Mouse (Mus musculus) 3134 (cell line): ENCODE measurements at regions not wholly inside any gene's neighbourhood (a gene's known extent, or its start where the extent isn't known, plus 50 kb on each side); places are given as distances from the start of the nearest gene placed in this dataset.
A peak's percentile ranks its signal among the peaks of the same experiment; 100 is the strongest.

Source experiments
- DNase-seq: peaks from one replicate; pipeline ENCODE4 v3.0.0-alpha.2; 2011; ENCODE audit warnings: low spot score; ENCODE audit not compliant: insufficient read length; ENCODE audit errors: extremely low read depth

DNA sequence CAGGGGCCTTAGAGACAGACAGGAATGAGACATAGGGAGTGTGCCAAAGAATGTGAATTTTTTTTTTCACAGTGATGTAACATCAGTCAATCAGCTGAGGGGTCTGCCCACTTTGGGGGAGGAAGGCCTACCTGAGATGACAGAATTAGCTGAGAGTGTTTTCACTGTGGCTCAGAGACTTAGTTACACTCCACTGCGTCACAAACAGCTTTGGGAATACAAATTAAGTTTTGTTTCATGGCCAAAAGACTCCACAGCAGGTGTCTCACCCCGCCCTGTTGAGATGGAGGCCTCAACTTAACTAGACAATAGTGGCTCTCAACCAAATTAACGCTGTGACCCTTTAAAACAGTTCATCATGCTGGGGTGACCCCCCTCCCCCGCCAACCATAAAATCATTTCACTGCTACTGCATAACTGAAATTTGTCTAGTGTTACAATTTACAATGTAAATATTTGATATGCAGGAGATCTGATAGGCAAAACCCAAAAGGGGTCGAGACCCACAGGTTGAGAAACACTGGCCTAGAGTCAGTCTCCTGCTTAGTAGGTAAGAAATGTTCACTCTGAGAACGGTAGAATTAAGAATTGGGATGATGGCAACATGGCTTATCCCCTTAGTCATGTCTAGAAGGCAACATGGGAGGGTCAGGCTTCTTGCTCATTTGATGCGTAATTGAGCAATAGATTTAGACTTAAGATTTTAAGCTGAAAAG is 184.3 kb downstream of the Katnal1 start:
- DNase-seq = no peak

DNA sequence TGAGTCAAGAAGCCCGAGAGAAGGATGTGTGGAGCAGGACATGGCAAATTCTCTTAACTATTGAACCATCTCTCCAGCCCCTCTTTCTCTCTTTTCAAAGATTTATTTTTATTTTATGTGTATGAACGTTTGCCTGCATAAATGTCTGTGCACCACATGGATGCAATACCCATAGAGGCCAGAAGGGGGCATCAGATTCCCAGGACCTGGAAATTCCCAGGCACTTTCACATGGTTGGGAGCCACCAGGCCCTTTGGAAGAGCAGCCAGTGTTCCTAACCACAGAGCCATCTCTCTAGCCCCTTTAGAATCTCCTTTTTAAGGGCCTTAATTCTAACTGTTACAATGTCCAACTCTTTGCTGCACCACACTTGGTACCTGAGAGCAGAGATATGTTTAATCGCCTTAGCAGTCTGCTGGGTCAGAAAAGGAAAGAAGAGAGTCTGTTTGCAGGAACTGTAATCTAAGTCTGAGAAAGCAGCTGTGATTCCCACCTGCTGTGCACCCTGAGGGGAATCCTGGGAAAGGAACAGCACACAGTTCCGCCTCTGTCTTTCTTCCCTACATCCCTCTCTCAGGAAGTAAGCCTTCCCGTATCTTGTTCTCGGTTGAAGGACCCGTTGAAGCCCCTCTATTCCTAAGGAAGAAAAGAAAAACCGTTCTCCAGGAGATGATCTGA is 186.8 kb downstream of the Katnal1 start:
- no peak for DNase-seq

DNA sequence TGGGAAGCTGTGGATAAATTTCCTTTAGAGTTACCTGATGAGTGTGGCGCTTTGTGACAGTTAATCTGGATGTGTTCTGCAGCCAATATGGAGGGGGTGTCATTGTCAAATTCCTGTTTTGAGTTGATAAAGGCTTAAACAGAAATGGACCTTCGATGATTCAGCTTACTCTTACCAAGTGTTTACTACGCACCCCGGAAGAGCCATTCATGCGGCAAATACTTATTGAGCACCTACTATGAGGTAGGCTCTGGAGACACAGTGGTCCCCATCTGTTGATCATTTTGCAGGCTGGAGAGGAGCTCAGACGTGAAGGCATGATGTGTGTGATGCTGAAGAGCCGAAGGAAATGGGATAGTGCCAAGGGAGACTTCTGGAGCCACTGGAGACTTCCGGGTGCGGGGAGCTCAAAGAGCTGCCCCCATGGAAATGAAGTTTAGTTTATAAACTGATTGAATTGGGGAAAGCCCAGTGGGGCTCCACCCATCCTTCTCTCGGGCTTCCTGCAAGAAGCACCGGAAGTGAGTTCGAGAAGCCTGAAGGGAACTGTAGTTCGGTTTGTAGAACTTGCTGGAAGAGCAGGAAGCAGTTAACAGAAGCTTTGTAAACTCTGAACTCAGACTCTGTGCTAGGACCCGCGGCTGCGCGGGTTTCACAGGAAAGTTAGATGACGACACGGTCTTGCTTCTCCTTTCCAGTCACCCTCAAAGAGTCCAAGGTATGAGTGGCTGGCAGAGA is 187.7 kb downstream of the Katnal1 start:
- peak; percentile 30 for DNase-seq

DNA sequence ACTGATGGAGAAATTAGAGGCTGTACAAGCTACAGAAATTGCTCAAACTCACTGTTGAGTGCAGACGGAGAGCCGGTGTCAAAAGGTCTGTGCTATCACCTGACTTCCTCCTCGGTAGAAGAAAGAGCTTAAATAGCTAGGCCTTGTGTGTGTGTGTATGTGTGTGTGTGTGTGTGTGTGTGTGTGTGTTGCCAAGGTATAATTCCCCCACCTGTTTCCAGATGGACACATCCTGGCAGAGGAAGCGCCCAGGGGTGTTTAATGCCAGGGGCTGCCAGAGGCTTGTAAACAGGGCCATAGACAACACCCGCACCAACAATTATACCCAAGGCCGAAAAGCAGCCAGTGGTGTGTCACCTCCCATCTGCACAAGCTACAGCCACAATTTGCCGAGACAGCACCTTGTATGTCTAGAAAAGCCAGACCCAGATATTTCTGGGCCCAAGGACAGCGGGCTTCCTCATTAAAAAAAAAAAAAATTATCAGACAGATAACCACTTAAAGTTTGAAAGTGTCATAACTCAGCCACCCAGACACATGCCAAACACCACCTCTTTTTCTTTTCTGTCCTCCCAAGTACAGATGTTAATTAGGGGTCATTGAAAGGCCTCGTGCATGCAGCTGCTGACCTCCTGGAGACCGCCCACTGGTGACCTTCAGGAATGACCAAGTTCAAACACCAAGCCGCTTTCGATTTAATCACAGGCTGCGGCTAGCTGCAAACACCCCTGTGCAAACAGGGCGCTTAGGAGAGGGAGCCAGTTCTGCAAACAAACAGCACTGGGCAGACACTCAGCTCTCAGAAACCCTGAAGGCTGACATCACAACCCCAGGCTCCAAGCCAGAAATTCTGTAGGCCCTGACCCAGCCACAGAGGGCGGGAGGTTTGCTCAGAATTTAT is 188.0 kb upstream of the Ubl3 start:
- peak; percentile 58 for DNase-seq

DNA sequence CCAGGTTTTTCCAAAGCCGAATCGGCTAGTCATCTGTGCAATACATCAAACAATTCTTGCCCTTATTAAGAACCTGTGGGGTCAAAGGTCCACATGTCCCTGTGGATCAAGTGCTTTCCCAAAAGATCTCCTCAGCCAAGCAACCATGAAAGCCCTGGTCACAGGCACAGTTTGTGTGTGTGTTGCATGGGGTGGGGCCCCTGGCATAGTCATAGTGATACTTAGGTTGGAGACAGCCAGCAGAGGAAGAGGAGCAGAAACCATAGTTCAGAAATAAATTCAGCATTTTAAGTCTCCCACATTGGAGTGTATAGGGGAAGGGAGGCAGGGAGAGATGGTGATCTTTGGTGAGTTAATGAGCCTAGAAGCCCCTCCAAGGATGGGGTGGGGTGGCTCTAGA is 187.1 kb upstream of the Ubl3 start:
- no peak for DNase-seq

DNA sequence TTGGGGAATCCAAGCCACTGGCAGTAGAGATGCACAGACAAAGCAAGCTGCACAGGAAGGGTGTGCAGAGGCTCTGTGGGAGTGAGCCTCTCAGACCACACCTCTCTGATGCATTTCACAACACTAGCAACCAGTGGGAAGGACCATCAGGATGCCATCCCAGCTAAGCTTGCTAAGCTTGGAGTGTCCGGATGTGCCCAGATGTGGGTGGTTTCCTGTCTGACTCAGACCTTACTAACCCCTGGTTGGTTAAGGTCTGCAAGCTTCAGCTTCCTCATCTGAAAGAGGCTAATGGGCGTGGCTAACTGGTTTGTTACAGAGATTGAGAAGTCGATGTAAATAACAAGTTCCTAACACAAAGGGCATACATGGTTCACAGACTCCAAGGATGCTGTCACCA is 186.6 kb upstream of the Ubl3 start:
- DNase-seq = peak; percentile 77

DNA sequence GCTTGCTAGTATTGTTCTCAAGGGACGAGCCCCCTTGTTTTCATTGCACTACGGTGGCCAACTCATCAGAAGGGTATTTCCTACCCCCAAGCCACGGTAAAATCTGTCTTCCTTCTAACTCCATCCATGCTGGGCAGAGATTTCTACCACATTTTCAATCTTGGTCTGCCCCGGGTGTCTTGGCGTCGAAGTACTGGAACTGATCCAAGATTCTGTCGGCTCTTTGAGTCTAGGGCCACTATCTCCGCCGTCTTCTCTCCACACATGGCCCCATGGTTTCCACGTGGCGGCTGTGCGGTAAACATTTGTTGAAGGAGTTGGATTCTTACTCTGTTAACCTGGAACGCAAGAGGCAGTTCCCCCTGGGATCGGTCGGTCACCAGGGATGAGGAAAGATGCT is 177.0 kb upstream of the Ubl3 start:
- DNase-seq = no peak

DNA sequence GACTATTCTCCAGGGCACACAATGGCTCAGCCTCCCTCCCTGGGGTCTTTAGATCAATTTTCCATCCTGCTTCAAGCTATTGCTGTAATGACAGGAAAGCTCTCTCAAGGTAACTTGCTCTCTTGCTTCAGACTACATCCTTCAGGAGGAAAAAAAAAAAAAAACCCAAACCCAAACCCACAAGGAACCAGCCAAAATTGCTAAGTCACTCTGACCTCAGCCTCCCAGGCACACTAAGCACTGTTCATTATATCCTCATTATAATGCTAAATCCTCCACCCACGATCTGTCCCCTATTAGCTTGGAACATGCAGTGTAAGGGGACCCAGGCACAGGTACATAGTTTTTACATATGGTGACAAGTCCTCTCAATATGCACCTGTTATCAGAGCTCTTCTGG is 175.9 kb upstream of the Ubl3 start:
- no peak for DNase-seq

DNA sequence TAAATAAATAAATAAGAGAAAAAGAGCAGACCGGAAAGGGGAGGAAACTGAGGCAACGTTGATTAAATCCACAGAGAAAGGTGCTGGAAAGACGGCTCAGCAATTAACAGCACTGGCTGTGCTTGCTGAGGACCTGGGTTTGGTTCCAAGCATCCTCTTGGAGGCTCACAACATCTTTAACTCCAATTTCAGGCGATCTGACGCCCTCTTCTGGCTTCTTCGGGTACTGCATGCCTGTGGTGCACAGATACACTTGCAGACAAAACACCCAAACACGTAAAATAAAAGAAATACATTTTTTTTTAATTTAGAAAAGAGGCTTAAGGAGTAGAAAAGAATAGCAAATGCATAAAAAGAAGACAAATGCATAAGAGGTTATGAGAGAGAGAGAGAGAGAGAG is 173.9 kb upstream of the Ubl3 start:
- DNase-seq = no peak

DNA sequence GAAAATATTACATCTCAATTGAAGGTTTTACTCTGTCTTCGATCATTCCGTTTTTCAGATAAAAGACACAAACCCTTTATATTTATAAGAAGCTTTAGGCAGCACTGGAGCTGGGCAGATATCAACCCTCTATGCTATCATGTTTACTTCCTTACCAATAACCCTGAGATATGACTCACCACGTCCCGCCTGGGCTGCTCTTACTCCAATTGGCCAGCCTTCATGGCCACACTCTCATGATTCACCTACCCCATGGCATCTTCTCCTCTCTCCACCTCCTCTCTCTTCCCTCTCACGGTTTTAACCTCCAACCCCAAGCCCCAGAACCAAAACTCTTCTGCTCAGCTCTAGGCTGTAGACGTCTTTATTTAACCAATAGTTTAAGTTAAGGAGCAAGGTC is 171.9 kb upstream of the Ubl3 start:
- DNase-seq = peak; percentile 44

DNA sequence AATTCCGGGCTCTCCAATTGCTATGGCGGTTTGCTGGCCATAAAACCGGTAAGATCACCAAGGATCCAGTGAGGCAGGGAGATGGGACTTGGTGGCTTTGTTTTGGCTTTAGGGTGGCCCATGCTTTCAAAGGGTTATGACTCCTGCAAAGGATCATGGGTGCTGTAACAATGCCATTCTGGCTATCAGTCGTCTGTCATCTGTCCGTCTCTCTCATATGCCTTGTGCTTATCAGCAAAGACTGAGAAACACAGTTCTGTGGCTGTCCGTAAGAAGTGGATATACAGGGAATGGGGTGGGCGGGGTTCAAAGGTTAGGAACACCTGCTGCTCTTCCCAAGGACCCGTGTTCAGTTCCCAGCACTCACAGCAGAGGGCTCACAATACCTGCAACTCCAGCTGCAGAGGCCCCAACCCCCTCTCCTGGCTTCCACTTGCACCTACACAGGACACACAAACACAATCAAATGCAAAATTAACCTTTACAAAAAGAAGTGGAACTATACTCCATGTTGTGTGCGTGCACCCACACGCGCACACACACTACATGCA is 171.2 kb upstream of the Ubl3 start:
- no peak for DNase-seq

DNA sequence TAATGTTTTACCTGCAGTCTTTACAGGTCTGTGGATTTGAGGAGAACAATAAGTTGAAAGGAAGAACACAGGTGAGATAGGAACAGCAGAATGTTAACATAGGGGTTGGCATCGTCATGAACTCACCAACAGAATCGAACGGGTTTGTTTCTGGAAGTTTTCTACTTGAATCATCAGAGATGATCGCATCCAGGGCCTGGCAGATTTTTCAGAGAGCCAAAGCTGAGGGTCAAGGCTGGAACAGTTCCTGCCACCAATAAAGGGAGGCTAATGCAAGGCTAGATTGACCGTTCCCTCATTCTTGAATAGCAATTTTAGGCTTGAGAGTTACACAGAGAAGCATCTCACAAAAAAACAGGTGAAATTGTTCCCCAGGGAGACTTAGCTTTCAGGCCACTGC is 168.0 kb upstream of the Ubl3 start:
- DNase-seq = no peak

DNA sequence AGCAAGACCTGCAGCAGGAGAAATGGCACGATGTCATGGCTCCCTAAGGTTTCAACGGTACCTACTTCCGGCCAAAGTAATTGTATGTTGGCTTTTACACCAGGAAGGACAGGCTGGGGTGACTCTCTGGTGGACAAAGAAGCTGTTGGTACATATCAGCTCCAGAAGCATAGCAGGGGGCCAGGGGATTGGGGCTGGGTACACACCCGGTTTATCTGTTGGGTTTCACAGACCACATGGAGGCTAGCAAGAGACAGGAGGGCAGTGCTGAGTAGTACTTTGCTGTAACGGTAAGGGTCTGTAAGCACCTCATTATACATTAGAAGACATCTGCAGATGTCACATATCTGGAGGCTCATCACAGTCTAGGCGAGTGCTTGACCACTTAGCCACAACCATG is 164.0 kb upstream of the Ubl3 start:
- DNase-seq = no peak

DNA sequence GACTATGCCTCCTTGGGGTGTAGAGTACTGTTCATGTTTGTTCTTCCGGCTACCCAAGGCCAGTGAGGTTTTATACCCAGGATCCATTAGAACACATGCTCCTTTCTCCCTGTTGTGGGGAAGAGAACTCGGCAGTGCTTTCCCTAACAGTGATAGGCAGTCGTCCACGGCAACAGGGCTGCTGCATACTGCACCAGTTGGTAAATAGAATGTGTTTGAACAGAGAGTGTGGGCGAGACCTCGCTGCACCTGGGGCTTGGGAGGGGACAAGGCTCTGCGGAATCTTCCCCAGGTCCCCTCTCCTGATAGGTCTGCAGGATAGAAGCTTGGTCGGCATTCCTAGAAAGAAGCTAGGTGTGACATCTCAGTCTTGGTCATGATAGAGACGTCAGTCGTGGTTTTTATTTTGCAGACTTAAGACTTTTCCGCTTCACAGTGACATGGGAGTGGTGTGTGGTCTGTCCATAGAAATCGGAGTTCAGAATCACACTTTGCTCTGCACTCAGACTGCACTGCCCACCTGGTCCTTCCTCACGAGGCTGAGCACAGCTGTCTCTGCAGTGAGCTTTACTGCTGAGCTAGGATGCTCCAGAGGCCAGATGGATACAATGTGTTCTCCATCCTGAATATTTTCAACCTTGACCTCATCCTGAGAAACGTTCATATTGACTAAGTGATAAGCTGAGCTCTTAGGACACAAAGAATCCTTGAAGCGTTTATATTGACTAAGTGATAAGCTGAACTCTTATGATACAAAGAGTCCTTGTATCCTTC is 162.8 kb upstream of the Ubl3 start:
- DNase-seq = no peak

DNA sequence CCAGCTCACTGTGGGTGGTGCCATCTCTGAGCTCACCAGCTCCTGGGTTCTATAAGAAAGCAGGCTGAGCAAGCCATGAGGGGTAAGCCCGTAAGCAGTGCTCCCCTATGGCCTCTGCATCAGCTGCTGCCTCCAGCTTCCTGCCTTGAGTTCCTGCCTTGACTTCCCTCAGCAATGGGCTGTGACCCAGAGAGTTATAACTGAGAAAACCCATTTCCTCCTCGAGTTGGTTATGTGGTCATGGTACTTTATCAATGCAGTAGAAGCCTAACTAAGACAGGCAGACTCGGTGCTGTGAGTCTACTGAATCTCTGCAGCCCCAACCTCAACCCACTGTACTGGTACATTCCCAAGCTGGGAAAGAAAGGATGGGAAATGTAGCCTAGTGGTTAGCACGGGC is 162.2 kb upstream of the Ubl3 start:
- no peak for DNase-seq

DNA sequence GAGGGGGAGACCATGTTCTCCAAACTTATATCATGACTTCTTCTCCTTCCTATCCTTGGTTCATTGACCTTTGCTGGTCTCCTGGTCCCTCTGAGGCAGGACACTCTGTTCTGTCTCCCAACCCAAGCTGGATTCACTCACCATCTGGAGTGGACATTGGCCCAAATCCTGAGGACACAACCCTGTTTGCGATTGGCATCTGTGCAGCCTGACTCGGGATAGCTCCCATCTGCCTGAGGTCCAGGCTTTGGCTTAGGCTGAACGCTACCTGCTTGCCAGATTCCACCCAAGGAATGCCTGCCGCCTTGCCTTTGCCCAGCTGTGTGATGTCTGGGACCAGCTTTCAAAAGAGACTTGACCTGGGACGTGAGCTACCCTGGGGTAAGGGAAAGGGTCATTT is 161.2 kb upstream of the Ubl3 start:
- no peak for DNase-seq

DNA sequence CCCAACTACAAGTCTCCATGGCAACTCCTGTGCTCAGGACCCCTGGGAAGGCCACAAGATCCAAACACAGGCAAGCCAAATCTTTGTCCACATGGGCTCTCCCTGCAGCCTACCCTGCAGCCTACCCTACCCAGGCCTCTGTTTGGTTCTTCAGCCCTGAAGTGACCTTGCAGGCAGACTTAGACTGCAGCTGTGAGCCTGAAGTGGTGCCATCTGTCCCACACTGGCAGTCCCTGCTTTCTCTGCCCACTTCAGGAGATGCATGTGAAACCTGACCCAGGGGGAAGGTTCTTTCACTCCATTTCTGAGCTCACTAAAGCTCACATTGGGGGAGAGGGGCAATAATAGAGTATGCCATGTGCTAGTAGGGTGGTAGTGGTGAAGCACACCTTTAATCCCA is 160.4 kb upstream of the Ubl3 start:
- no peak for DNase-seq

DNA sequence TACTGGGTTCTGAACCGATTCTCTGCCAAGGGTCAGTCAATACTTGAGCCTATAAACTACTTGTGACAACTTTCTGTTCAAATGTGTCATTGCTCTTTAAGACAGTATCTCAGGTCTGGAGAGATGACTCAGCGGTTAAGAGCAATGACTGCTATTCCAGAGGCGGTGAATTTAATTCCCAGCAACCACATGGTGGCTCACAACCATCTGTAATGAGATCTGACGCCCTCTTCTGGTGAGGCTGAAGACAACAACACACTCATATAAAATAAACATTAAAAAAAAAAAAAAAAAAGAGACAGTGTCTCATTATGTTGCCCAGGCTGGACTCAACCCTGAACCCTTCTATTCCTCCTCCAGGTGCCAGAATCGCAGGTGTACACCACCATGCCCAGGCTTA is 159.0 kb upstream of the Ubl3 start:
- peak; percentile 33 for DNase-seq

DNA sequence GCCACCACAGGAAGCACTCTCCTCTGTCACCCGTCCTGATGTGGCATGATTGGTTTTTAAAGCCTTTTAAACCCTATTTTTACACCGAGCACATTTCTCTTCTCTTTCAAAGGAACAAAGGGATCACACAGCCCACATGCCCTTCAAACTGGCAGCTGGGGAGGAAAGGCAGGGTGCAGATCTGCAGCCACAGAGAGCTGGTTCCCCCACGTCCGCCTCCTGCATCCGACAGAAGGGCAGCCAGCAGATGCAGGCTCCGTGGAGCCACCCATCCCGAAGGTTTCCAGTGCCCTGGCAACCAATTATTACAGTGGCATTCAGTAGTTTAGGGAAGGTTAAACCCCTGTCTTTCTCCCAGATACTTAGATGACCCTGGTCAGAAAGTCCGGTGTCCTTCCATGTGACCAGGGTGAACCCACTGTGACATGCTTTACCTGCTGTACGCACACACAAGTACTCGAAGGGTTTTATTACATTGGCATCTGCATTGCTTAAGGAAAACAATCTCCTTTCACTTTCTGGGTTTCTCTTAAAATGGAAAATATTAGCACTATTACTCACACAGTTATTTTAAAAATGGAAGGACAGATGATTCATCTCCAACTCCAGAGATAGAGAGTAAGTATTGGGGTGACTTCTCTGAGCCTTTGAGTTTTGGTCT is 156.7 kb upstream of the Ubl3 start:
- DNase-seq = peak; percentile 32
